Mouse (Mus musculus): ENCODE data around the gene Plekhm3. TPM values are rescaled to one million over a fixed set of nuclear protein-coding genes. Genes with fewer than 3 reads are reported as not detected.

The Plekhm3 gene
- polyA plus RNA-seq, 1 experiment: 3.1 TPM

- peaks cover 2% of the 10 kb centered on the region; the same call in 1 of the 2 replicates for H3K4me1 ChIP-seq (ENCODE audit: control insufficient read depth, insufficient read depth, insufficient read length, low read length)
- H3K4me3 ChIP-seq (ENCODE audit: insufficient read depth, low read depth, low read length): no peak overlapping the region
- H3K27ac ChIP-seq (replicated peaks; ENCODE audit: low read depth, low read length): 0 out of 2 replicates have a peak overlapping the region, but pooled peaks have one; percentile 11
These were observed 154.0 kb downstream of the Plekhm3 start for GRCm38 (mm10) chr1:64802631-64803030.

- Histone ChIP-seq H3K4me3 (ENCODE audit: insufficient read depth, low read depth, low read length) (no peak overlapping the region), H3K27ac (replicated peaks; ENCODE audit: low read depth, low read length) (no peak overlapping the region), H3K4me1 (ENCODE audit: control insufficient read depth, insufficient read depth, insufficient read length, low read length) (peaks cover 15% of the 10 kb centered on the region)
These were observed 159.0 kb downstream of the Plekhm3 start for GRCm38 (mm10) chr1:64797621-64798020.

- H3K4me1 ChIP-seq (ENCODE audit: control insufficient read depth, insufficient read depth, insufficient read length, low read length): peaks cover 16% of the 10 kb centered on the region
- no peak overlapping the region for H3K27ac ChIP-seq (replicated peaks; ENCODE audit: low read depth, low read length)
- no peak overlapping the region for H3K4me3 ChIP-seq (ENCODE audit: insufficient read depth, low read depth, low read length)
These were observed 159.6 kb downstream of the Plekhm3 start for GRCm38 (mm10) chr1:64796867-64797582.

GRCm38 (mm10) chr1:64795284-64796040, 161.2 kb downstream of the Plekhm3 start:
- H3K4me1 ChIP-seq (ENCODE audit: control insufficient read depth, insufficient read depth, insufficient read length, low read length): peaks cover 16% of the 10 kb centered on the region
- H3K4me3 ChIP-seq (ENCODE audit: insufficient read depth, low read depth, low read length): no peak overlapping the region
- H3K27ac ChIP-seq (replicated peaks; ENCODE audit: low read depth, low read length): peak overlapping the region; percentile 57; the same call in 1 of the 2 replicates

- no peak overlapping the region for H3K4me3 ChIP-seq (ENCODE audit: insufficient read depth, low read depth, low read length)
- no peak overlapping the region for H3K27ac ChIP-seq (replicated peaks; ENCODE audit: low read depth, low read length)
- peaks cover 16% of the 10 kb centered on the region for H3K4me1 ChIP-seq (ENCODE audit: control insufficient read depth, insufficient read depth, insufficient read length, low read length)
These were observed 162.5 kb downstream of the Plekhm3 start for GRCm38 (mm10) chr1:64794096-64794495.

- Histone ChIP-seq H3K27ac (replicated peaks; ENCODE audit: low read depth, low read length) (peak overlapping the region; percentile 31; the same call in 1 of the 2 replicates), H3K4me3 (ENCODE audit: insufficient read depth, low read depth, low read length) (no peak overlapping the region), H3K4me1 (ENCODE audit: control insufficient read depth, insufficient read depth, insufficient read length, low read length) (peaks cover 16% of the 10 kb centered on the region)
These were observed 163.4 kb downstream of the Plekhm3 start for GRCm38 (mm10) chr1:64793234-64793530.

GRCm38 (mm10) chr1:64792521-64793233, 163.9 kb downstream of the Plekhm3 start:
- peak overlapping the region; percentile 31; the same call in 1 of the 2 replicates for H3K27ac ChIP-seq (replicated peaks; ENCODE audit: low read depth, low read length)
- H3K4me3 ChIP-seq (ENCODE audit: insufficient read depth, low read depth, low read length): no peak overlapping the region
- peaks cover 16% of the 10 kb centered on the region for H3K4me1 ChIP-seq (ENCODE audit: control insufficient read depth, insufficient read depth, insufficient read length, low read length)

- Histone ChIP-seq H3K27ac (replicated peaks; ENCODE audit: low read depth, low read length) (no peak overlapping the region), H3K4me3 (ENCODE audit: insufficient read depth, low read depth, low read length) (no peak overlapping the region), H3K4me1 (ENCODE audit: control insufficient read depth, insufficient read depth, insufficient read length, low read length) (peaks cover 16% of the 10 kb centered on the region)
These were observed 164.8 kb downstream of the Plekhm3 start for GRCm38 (mm10) chr1:64791826-64792225.

GRCm38 (mm10) chr1:64790806-64791790, 165.5 kb downstream of the Plekhm3 start:
- Histone ChIP-seq H3K4me1 (ENCODE audit: control insufficient read depth, insufficient read depth, insufficient read length, low read length) (peaks cover 16% of the 10 kb centered on the region), H3K4me3 (ENCODE audit: insufficient read depth, low read depth, low read length) (no peak overlapping the region), H3K27ac (replicated peaks; ENCODE audit: low read depth, low read length) (no peak overlapping the region)

- Histone ChIP-seq H3K4me1 (ENCODE audit: control insufficient read depth, insufficient read depth, insufficient read length, low read length) (peaks cover 5% of the 10 kb centered on the region), H3K4me3 (ENCODE audit: insufficient read depth, low read depth, low read length) (no peak overlapping the region), H3K27ac (replicated peaks; ENCODE audit: low read depth, low read length) (no peak overlapping the region)
These were observed 168.7 kb downstream of the Plekhm3 start for GRCm38 (mm10) chr1:64787701-64788515.

GRCm38 (mm10) chr1:64779863-64780262, 176.8 kb downstream of the Plekhm3 start:
- Histone ChIP-seq H3K4me1 (ENCODE audit: control insufficient read depth, insufficient read depth, insufficient read length, low read length) (no peaks in the 10 kb centered on the region), H3K4me3 (ENCODE audit: insufficient read depth, low read depth, low read length) (no peak overlapping the region), H3K27ac (replicated peaks; ENCODE audit: low read depth, low read length) (no peak overlapping the region)

GRCm38 (mm10) chr1:64779415-64779814, 177.2 kb downstream of the Plekhm3 start:
- no peaks in the 10 kb centered on the region for H3K4me1 ChIP-seq (ENCODE audit: control insufficient read depth, insufficient read depth, insufficient read length, low read length)
- no peak overlapping the region for H3K27ac ChIP-seq (replicated peaks; ENCODE audit: low read depth, low read length)
- H3K4me3 ChIP-seq (ENCODE audit: insufficient read depth, low read depth, low read length): no peak overlapping the region

- Histone ChIP-seq H3K4me1 (ENCODE audit: control insufficient read depth, insufficient read depth, insufficient read length, low read length) (no peaks in the 10 kb centered on the region), H3K4me3 (ENCODE audit: insufficient read depth, low read depth, low read length) (no peak overlapping the region), H3K27ac (replicated peaks; ENCODE audit: low read depth, low read length) (no peak overlapping the region)
These were observed 183.3 kb downstream of the Plekhm3 start for GRCm38 (mm10) chr1:64773305-64773704.

GRCm38 (mm10) chr1:64770169-64770568, 186.5 kb downstream of the Plekhm3 start:
- H3K4me3 ChIP-seq (ENCODE audit: insufficient read depth, low read depth, low read length): no peak overlapping the region
- no peaks in the 10 kb centered on the region for H3K4me1 ChIP-seq (ENCODE audit: control insufficient read depth, insufficient read depth, insufficient read length, low read length)
- no peak overlapping the region for H3K27ac ChIP-seq (replicated peaks; ENCODE audit: low read depth, low read length)

Measured in brown adipose tissue, adult 24 weeks (tissue).